Mouse (Mus musculus) skeletal muscle tissue, adult 2 months (tissue): ENCODE measurements around the gene Adam15.

Experiments
- DNase-seq: peaks from one replicate; pipeline ENCODE4 v3.0.0-alpha.2; 2012; ENCODE audit warnings: low read depth, low spot score

Gene Adam15

DNA sequence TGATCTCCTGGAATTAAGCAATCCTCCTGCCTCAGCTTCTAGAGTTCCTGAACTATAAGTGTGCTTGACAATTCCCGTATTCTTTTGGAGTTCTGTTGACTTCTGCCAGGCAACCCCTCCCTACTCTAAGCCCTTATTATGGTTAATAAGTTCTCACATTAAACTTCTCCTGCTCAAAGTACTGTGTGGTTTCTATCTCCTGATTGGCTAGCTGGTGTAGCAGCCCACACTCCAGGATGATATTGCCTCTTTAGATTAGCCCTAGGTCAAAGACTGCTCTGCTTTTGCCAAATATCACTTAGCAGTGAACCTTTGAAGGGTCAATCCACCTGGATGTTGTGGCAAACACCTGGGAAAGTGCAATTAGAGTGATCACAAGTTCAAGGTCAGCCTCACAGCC is 49.7 kb downstream of the Adam15 start:
- DNase-seq = no peak

DNA sequence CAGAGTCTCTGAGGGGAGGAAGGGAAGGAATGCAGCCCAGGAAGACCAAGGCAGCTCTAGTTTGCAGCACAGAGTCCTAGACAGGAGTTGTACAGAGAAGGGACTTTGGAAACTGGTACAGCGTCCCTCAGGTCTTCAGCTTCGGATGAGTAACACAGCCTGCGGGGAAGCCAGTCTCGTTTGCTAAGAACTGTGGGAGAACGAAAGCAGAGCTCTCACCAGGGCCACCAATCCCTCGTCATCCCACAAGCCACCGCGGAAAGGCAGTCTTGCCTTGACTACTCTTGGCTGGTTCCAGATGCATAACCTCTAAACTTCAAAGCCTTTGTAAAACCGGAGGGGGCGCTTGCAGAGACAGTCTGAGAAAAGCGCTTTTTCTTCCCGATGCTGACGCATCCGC is 50.3 kb downstream of the Adam15 start:
- DNase-seq = no peak

DNA sequence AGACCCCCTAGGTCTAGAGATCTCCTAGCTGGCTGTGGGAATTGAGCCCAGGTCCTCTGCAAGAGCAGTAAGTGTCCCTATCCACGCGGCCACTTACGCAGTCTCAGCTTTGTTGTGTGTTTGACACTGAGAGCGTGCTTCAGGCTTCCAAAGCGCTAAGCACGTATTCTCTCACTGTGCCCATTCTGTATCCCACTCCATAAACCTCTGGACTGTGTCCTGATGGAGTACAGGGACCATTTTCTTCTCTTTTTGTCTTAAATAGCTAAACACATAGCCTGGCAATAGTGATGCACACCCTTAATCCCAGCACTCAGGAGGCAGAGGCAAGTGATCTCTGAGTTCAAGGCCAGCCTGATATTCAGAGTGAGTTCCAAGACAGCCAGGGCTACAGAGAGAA is 50.9 kb downstream of the Adam15 start:
- no peak for DNase-seq

DNA sequence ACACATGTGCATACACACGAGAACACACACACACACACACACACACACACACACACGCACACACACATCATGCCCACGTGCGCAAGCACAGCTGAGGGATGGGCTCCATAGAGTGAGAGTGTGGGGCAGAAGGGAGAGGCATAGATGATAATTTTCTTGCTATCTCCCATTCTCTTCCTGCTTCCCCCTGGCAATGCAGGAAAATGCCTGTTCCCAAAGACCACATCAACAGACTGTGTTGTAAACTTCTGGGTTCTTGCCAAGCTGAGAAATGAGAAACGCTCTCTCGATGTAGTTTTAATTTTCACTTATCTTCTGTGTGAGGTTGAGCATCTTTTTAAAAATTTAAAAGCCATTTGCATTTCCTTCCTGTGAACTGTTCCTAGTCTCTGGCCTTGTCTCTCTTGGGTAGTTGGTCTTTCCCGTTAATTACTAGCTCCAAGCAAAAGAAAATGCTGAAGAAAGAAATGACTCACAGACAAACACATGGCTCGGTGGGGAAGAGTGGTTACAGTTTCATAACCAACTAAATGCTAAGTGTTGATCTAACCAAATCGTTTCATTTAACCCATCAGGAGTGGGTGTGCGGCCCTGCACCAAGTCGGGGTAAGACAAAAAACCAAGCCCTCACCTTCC is 52.9 kb downstream of the Adam15 start:
- no peak for DNase-seq

DNA sequence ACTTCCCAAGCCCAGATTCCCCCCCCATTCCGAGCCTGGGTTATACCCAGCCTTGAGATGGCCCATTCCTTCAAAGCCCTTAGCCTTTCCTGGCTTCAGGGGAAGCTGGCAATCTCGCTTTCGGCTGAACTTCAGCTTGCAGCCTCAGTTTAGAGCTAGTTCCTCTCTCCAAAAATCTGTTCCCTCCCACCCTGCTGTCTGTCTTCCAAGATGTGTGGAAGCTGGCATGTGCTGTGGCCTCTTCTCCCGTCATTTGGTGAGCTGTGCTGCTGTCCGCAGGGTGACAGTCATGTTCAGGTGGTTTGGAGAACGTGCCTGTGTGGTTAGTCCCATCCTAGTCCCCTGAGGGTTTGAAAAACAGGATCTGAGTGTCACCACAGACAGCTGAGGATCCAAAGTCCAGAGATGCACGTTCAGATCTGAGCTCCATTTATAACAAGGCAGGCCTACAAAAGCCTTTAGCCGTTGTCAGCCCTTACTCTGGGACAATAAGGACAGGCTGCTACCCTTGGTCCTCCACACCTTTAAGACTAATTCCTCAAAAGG is 54.0 kb downstream of the Adam15 start:
- DNase-seq = no peak

DNA sequence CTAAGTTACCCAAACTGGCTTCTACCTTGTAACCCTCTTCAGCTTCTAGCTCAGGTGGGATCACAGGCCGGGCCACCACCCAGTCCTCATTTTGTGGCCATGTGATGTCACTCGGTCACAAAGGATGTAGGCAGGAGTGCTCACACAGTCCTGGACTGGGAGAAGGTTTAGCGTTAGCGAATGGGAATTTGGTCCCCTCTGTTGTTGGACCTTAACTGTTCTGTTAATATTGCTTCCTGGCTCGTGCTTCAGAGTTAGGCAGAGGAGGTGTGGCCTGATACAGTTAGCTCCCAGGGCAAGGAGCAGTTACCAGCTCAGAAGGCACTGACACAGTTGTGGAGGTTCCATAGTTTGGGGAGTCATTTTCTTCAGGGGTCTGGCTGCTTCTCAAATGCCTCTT is 55.6 kb downstream of the Adam15 start:
- no peak for DNase-seq

DNA sequence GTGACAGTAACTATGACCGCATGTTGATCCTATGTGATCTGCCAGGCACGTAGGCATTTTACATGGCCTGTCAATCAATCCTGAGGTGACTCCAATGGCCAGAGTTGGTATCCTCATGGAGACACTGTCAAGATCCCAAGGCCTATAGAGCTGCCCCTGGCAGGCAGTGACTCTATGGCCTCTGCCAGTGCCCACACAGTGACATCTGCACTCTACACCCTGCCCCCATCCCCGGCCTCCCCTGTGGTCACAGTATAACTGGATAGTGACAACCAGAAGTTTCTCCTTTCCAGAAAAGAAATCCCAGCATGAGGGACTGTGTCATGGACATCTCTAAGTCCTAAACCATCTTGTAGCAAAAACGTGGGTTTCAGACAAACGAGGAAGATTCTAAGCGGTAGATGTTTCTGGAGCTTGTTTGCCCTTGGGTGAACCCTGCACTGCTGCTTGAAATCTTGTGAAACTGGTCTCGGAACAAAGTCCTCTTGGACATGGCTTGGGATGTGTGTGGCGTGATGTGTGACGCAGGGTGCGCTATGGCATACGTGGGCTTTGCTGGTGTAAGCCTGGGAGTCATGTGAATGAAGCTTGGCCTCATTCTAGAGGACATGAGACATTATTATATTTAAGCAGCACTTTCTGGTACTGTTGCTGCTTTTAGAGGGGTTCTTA is 56.4 kb downstream of the Adam15 start:
- no peak for DNase-seq

DNA sequence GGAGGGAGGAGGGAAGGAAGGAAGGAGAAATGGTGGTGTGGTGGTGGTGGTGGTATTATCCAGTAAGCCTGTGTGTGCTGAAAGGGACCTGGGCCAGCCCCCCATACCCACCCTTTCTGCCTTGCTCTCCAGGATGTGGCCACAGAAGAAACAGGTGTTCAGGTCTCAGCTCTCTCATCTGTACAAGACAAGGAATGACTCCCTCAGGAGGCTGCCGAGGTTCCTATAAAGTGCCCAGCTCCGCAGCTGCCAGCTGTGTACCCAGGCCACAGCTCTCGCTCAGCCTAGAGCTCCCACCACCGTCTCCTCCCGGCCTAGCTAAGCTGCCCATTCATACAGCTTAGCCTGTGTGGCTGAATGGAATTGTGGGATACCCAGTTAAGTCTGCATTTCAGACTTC is 57.5 kb downstream of the Adam15 start:
- DNase-seq = no peak

DNA sequence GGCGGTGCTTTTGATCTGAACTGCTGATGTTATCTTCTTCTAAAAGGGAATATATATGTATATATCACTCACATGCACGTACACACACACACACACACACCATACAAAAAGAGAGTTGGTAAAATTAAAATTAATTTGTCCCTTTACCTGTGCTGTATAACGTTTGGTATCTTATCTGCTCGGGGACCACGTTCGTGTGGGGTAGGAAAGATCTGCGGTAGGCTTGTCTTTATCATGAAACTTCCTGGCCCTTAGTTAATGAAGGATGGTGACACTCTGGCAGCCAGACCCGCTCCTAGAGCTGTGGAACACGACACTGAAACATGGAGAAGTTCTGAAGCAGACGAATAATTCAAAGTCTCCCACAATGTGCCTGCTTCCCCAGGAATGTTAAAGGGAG is 57.9 kb downstream of the Adam15 start:
- DNase-seq = no peak
